Mouse (Mus musculus) liver, embryonic 13.5 days (tissue): ENCODE measurements at regions not wholly inside any gene's neighbourhood (a gene's known extent, or its start where the extent isn't known, plus 50 kb on each side); places are given as distances from the start of the nearest gene placed in this dataset.
A peak's percentile ranks its signal among the peaks of the same experiment; 100 is the strongest.

ENCODE experiments used
- ATAC-seq: fragments of 200-750 bp; cut with Nextera tagmentation; 2 replicates; pipeline ENCODE4 v1.8.0; 2017; ENCODE audit warnings: low read depth, mild to moderate bottlenecking, moderate number of reproducible peaks, moderate library complexity
- DNase-seq: peaks from one replicate; pipeline ENCODE4 v3.0.0; 2022
- H3K27ac ChIP-seq: fragments of 300-500 bp; sonication (generic); 2 replicates; pipeline ENCODE4 v1.5.1; 2015; ENCODE audit warnings: moderate library complexity, mild to moderate bottlenecking, inconsistent platforms
- H3K27me3 ChIP-seq: fragments of 300-500 bp; sonication (generic); 2 replicates; pipeline ENCODE4 v1.6.1; 2015; ENCODE audit warnings: mild to moderate bottlenecking, inconsistent platforms
- H3K36me3 ChIP-seq: fragments of 300-500 bp; sonication (generic); 2 replicates; pipeline ENCODE4 v1.6.1; 2015; ENCODE audit warnings: mild to moderate bottlenecking, inconsistent platforms
- H3K4me1 ChIP-seq: fragments of 300-500 bp; sonication (generic); replicated peaks from 2 replicates; pipeline ENCODE4 v1.6.1; 2015; ENCODE audit warnings: inconsistent platforms
- H3K4me2 ChIP-seq: fragments of 300-500 bp; sonication (generic); 2 replicates; pipeline ENCODE4 v1.6.1; 2015; ENCODE audit warnings: inconsistent platforms, mild to moderate bottlenecking, moderate library complexity
- H3K4me3 ChIP-seq: fragments of 300-500 bp; sonication (generic); replicated peaks from 2 replicates; pipeline ENCODE4 v1.5.1; 2015; ENCODE audit warnings: mild to moderate bottlenecking, inconsistent platforms
- H3K9ac ChIP-seq: fragments of 300-500 bp; sonication (generic); 2 replicates; pipeline ENCODE4 v1.6.1; 2015; ENCODE audit warnings: mild to moderate bottlenecking, inconsistent platforms
- H3K9me3 ChIP-seq: fragments of 300-500 bp; sonication (generic); replicated peaks from 2 replicates; pipeline ENCODE4 v1.6.1; 2016; ENCODE audit warnings: inconsistent platforms
- WGBS: fragments of 180-500 bp; shearing (Covaris S2); methylation state at CpG from one replicate; pipeline ENCODE4 v1.1.7; 2015; ENCODE audit not compliant: insufficient replicate concordance; 5-methylcytosine and 5-hydroxymethylcytosine counted together

DNA sequence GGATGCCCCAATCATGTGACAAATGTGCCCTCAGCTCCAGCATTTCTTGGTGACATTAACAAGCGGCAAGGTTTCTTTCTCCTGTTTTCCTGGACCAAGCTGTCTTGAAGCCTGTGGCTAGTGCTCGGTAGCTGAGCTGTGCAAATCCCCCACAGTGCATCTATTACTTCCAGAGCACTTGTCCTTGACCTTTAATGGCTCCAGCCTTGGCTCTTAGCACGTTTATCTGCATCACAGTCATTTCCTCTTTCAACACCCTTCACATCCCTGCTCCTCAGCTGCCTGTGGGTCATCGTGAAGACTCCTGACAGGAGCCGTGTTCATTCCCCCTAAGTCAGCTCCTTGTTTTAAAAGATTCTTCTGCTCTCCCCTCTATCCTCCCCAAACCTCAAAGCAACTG lies 309.5 kb upstream of the Nfe2l3 start:
- Histone ChIP-seq H3K9ac (no peak overlapping the region), H3K27ac (no peak overlapping the region), H3K36me3 (no peaks in the 10 kb centered on the region), H3K4me2 (no peak overlapping the region), H3K9me3 (no peaks in the 10 kb centered on the region), H3K4me1 (no peaks in the 10 kb centered on the region), H3K27me3 (no peaks in the 10 kb centered on the region), H3K4me3 (no peak overlapping the region)
- ATAC-seq (no peak), DNase-seq (no peak)
- 17% methylated on average over 5 of the region's 5 CpGs for WGBS

- DNase-seq, result no peak
- Histone ChIP-seq H3K4me3 (no peak overlapping the region), H3K9me3 (no peaks in the 10 kb centered on the region), H3K4me1 (no peaks in the 10 kb centered on the region), H3K27me3 (no peaks in the 10 kb centered on the region), H3K4me2 (no peak overlapping the region), H3K36me3 (no peaks in the 10 kb centered on the region), H3K27ac (no peak overlapping the region), H3K9ac (no peak overlapping the region)
- 72% methylated on average over 6 of the region's 6 CpGs for WGBS
- no peak for ATAC-seq
These were observed 304.6 kb upstream of the Nfe2l3 start for GRCm38 (mm10) chr6:51127851-51128250.

DNA sequence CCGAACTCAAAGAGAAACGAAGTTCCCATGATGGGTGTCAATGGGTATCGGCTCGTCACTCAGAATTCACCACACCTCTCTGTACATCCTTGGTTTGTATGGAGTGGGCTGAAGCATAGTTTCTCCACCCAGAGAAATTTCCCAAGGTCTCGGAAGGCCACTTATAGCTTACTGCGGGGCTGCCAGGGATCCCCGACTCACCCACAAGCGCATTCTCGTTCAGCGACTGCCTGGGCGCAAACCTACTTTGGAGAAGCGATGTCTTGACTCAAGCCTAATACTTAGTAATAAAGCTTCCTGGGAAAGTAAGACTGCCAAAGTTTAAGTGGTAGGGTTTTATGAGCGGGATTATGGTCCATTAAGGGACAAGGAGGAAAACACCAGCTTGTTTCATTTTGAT lies 303.4 kb upstream of the Nfe2l3 start:
- H3K9me3 ChIP-seq, result no peaks in the 10 kb centered on the region
- no peak for DNase-seq
- 80% methylated on average over 13 of the region's 13 CpGs for WGBS
- H3K27me3 ChIP-seq, result no peaks in the 10 kb centered on the region
- H3K9ac ChIP-seq, result no peak overlapping the region
- H3K4me3 ChIP-seq, result peak overlapping the region; percentile 29
- H3K36me3 ChIP-seq, result no peaks in the 10 kb centered on the region
- no peaks in the 10 kb centered on the region for H3K4me1 ChIP-seq
- H3K27ac ChIP-seq, result no peak overlapping the region
- H3K4me2 ChIP-seq, result peak overlapping the region; percentile 50
- ATAC-seq, result no peak

- Histone ChIP-seq H3K4me1 (no peaks in the 10 kb centered on the region), H3K36me3 (no peaks in the 10 kb centered on the region), H3K4me3 (peak overlapping the region; percentile 29), H3K27ac (no peak overlapping the region), H3K9ac (no peak overlapping the region), H3K4me2 (peak overlapping the region; percentile 50), H3K9me3 (no peaks in the 10 kb centered on the region), H3K27me3 (no peaks in the 10 kb centered on the region)
- no peak for ATAC-seq
- DNase-seq, result no peak
- 35% methylated on average over 14 of the region's 14 CpGs for WGBS
These were observed 302.9 kb upstream of the Nfe2l3 start for GRCm38 (mm10) chr6:51129591-51129990.

DNA sequence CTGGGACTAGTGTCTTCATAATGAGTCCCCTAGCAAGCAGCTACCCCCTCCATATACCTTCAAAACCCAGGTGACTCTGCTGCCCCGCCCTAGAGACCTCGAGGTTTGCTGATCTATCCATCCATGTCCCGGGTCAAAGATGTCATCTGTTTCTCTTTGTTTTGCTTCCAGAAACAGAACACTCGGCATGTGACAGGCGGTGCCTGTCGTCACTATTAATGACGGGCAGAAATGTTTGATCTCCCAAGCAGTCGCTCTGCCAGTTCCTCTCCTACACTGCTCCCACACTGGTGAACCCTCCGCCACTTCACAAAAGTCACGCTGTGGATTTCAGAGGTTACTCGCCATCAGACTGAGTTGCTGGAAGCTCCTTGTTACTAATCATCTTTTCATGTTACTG lies 287.7 kb upstream of the Nfe2l3 start:
- Histone ChIP-seq H3K27ac (no peak overlapping the region), H3K36me3 (no peaks in the 10 kb centered on the region), H3K4me1 (no peaks in the 10 kb centered on the region), H3K9me3 (no peaks in the 10 kb centered on the region), H3K4me2 (no peak overlapping the region), H3K27me3 (no peaks in the 10 kb centered on the region), H3K9ac (no peak overlapping the region), H3K4me3 (no peak overlapping the region)
- WGBS, result 64% methylated on average over 11 of the region's 11 CpGs
- ATAC-seq (no peak), DNase-seq (no peak)

- no peaks in the 10 kb centered on the region for H3K36me3 ChIP-seq
- no peaks in the 10 kb centered on the region for H3K27me3 ChIP-seq
- ATAC-seq, result no peak
- no peaks in the 10 kb centered on the region for H3K4me1 ChIP-seq
- H3K9me3 ChIP-seq, result no peaks in the 10 kb centered on the region
- no peak overlapping the region for H3K4me3 ChIP-seq
- H3K27ac ChIP-seq, result no peak overlapping the region
- H3K4me2 ChIP-seq, result no peak overlapping the region
- DNase-seq, result no peak
- no peak overlapping the region for H3K9ac ChIP-seq
- 67% methylated on average over 4 of the region's 4 CpGs for WGBS
These were observed 286.6 kb upstream of the Nfe2l3 start for GRCm38 (mm10) chr6:51145863-51146262.

DNA sequence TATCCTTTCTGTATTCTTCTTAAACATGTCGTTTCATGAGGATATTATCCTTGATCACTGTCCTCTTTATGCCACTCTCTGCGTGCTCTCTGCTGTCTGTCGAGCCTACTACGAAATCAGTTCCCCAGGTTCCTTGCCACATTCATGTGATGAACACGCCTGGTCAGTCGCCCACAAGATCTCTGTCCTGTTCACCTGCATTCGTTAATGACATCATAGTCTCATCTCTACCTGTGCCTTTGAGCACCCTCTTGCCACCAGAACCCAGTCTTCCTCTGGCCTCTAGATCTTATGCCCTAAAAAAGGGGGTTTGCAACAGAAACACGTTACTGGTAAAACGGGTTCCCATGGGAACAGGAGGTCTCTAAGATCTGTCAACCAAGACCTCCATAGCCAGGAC lies 283.6 kb upstream of the Nfe2l3 start:
- H3K27ac ChIP-seq, result no peak overlapping the region
- WGBS, result 70% methylated on average over 9 of the region's 9 CpGs
- ATAC-seq (no peak), DNase-seq (no peak)
- no peaks in the 10 kb centered on the region for H3K27me3 ChIP-seq
- no peaks in the 10 kb centered on the region for H3K9me3 ChIP-seq
- no peaks in the 10 kb centered on the region for H3K36me3 ChIP-seq
- no peak overlapping the region for H3K4me2 ChIP-seq
- no peak overlapping the region for H3K9ac ChIP-seq
- no peaks in the 10 kb centered on the region for H3K4me1 ChIP-seq
- H3K4me3 ChIP-seq, result no peak overlapping the region

GRCm38 (mm10) chr6:51150066-51150465 lies 282.4 kb upstream of the Nfe2l3 start:
- no peak overlapping the region for H3K27ac ChIP-seq
- no peaks in the 10 kb centered on the region for H3K36me3 ChIP-seq
- no peaks in the 10 kb centered on the region for H3K4me1 ChIP-seq
- DNase-seq, result no peak
- H3K27me3 ChIP-seq, result no peaks in the 10 kb centered on the region
- H3K9me3 ChIP-seq, result no peaks in the 10 kb centered on the region
- H3K9ac ChIP-seq, result no peak overlapping the region
- no peak overlapping the region for H3K4me3 ChIP-seq
- no peak for ATAC-seq
- WGBS, result 66% methylated on average over 2 of the region's 2 CpGs
- no peak overlapping the region for H3K4me2 ChIP-seq

DNA sequence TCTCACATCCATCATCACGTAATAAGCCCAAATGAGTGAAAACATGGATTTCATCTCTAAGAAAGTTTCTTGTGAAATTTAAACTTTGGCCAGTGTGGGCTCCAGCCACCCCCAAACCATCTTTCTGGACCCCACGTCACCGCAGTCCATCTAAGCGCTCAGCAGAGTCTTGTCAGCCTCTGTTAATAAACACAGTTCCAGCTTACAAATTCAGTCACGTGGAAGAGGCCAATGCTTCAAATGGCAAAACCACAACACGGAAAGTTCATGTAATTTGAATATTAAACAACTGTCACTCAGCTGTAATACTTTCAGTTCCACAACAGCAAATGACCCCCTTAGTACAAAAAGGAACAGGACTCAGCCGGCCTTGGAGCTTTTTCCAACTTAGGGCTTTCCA lies 282.0 kb upstream of the Nfe2l3 start:
- Histone ChIP-seq H3K4me3 (no peak overlapping the region), H3K9me3 (no peaks in the 10 kb centered on the region), H3K27ac (no peak overlapping the region), H3K27me3 (no peaks in the 10 kb centered on the region), H3K9ac (no peak overlapping the region), H3K36me3 (no peaks in the 10 kb centered on the region), H3K4me1 (no peaks in the 10 kb centered on the region), H3K4me2 (no peak overlapping the region)
- no peak for DNase-seq
- WGBS, result 77% methylated on average over 7 of the region's 7 CpGs
- ATAC-seq, result no peak

- Histone ChIP-seq H3K4me1 (no peaks in the 10 kb centered on the region), H3K4me3 (no peak overlapping the region), H3K27me3 (no peaks in the 10 kb centered on the region), H3K9ac (no peak overlapping the region), H3K4me2 (no peak overlapping the region), H3K36me3 (no peaks in the 10 kb centered on the region), H3K27ac (no peak overlapping the region), H3K9me3 (no peaks in the 10 kb centered on the region)
- no peak for DNase-seq
- ATAC-seq, result no peak
- WGBS, result 64% methylated on average over 2 of the region's 2 CpGs
These were observed 281.6 kb upstream of the Nfe2l3 start for GRCm38 (mm10) chr6:51150916-51151315.

DNA sequence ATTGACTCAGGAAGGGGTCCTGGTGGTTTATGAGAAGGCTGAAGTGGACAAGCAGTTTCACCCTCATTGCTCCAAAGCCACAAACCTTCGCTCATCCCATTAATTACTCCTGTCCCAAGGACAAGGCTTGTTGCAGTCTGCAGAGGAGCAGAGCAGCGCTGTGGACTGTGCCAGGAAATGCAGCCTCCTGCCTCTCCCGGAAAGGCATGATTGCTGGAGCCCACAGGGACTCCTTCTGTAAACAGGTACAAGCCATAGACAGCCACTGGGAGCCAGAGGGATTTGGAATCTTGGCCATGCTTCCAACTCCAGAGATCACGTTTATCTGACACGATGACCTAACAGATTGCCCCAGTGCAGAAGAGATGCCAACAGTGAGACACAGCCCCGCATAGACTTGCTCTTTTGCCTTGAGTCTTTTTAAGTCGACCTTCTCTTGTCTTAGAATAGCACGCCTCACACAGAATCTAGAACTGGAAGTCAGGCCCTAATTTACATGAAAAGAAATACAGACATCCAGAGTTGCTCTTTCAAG lies 275.6 kb upstream of the Nfe2l3 start:
- no peak overlapping the region for H3K4me3 ChIP-seq
- H3K36me3 ChIP-seq, result no peaks in the 10 kb centered on the region
- 43% methylated on average over 8 of the region's 8 CpGs for WGBS
- DNase-seq (no peak), ATAC-seq (no peak)
- no peak overlapping the region for H3K9ac ChIP-seq
- H3K4me1 ChIP-seq, result no peaks in the 10 kb centered on the region
- no peaks in the 10 kb centered on the region for H3K9me3 ChIP-seq
- no peak overlapping the region for H3K27ac ChIP-seq
- no peak overlapping the region for H3K4me2 ChIP-seq
- H3K27me3 ChIP-seq, result no peaks in the 10 kb centered on the region

GRCm38 (mm10) chr6:51161149-51161548 lies 271.3 kb upstream of the Nfe2l3 start:
- DNase-seq, result no peak
- H3K9ac ChIP-seq, result no peak overlapping the region
- H3K9me3 ChIP-seq, result no peaks in the 10 kb centered on the region
- ATAC-seq, result no peak
- H3K27me3 ChIP-seq, result 0 out of 2 replicates have a peak, but pooled peaks cover 4% of the 10 kb centered on the region
- no peak overlapping the region for H3K27ac ChIP-seq
- no peak overlapping the region for H3K4me3 ChIP-seq
- 65% methylated on average over 6 of the region's 6 CpGs for WGBS
- H3K4me2 ChIP-seq, result no peak overlapping the region
- no peaks in the 10 kb centered on the region for H3K36me3 ChIP-seq
- H3K4me1 ChIP-seq, result no peaks in the 10 kb centered on the region
